Mouse (Mus musculus): Measurements from ENCODE around the gene Lig4. TPM values are rescaled to one million over a fixed set of nuclear protein-coding genes. Genes with fewer than 3 reads are reported as not detected.

Lig4 gene
- 1 to 10 TPM; 3.3 to 5.0 TPM for polyA plus RNA-seq (2017; shearing (Covaris generic))

- peak; percentile 61 for ATAC-seq
Measured at GRCm38 (mm10) chr8:9977573-9978314, at the start of gene Lig4, which contains the start of gene Abhd13. Gene Lig4 (minus strand): TSS chr8:9977686. Gene Abhd13 (plus strand): TSS chr8:9977707.

DNA sequence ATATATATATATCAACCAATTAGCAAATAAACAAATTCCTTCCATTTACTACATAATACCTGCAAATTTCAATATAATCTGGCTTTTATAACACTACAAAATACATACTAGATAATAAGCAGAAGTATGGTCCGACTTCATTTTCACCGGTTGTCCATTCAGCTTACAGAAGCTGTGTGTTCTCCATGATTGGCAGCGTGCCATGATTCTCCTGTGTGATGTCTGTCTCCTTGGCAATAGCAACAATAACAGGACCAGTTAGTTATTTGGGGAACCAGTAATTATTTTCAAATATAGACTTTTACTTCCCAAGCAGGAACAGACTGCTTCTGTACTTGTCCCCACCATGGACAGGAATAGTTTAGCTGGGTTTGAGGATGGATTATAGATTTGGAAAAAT is 39.7 kb upstream of the Lig4 start:
- ATAC-seq, result no peak

GRCm38 (mm10) chr8:10016252-10016651 is 38.8 kb upstream of the Lig4 start:
- no peak for ATAC-seq

DNA sequence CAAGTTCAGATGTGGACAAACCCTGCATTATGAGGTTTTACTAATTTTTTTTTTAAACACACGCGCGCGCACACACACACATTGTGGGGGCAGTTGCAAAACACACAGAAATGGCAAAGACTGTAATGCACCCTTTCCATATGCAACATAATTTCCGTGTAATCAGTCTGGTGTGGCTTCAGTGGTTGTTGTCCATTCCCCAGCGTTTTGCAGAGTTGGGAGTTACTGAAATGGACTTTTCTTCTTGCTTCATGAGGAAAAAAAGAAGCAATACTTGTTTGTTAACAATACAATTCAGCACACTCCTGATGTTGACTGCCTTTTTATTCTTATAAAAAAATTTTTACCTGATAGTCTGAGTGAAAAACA is 30.2 kb upstream of the Lig4 start:
- no peak for ATAC-seq

GRCm38 (mm10) chr8:10006986-10007659 is 29.6 kb upstream of the Lig4 start:
- ATAC-seq, result no peak

DNA sequence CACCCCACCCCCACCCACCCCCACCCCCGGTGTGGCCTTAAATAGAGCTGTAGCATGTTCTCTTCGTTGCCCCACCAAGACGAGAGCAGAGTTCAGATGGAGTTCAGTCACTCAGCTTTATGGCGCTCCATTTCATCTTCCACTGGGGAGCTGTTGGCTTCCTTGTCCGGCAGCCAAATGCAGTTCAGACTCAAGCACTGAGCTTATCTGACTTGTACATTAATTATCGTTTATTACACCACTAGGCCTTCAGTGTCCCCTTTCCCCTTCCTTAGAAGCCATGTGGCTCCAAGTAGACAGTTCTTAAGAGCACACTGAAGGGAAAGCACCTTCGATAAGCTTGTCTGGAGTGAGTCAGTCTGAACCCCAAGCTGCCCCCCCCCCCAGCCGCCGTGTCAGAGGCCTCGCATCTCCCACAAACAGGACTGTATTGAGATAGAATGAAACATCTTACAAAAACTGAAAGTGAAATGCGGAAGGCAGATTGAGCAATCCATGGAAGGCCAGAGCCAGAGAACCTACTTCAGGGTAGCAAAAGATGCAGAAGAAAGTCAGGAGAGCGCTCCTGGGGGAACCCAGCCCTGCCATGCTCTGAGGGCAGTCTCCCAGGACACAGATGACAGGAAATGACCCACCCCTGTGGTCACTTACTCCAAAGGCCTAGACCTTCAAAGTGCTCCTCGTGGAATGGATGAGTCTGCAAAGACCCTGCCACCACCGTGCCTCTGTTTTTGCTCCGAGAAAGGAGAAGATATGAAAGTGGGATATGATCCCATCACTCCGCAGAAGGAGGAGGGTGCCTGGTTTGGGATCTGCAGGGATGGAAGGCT is 28.9 kb upstream of the Lig4 start, which contains the start of gene Tnfsf13b:
Gene Tnfsf13b, plus strand, starts transcription at position 312 of the 830 bp plus-strand sequence.
- peak; percentile 75 for ATAC-seq

DNA sequence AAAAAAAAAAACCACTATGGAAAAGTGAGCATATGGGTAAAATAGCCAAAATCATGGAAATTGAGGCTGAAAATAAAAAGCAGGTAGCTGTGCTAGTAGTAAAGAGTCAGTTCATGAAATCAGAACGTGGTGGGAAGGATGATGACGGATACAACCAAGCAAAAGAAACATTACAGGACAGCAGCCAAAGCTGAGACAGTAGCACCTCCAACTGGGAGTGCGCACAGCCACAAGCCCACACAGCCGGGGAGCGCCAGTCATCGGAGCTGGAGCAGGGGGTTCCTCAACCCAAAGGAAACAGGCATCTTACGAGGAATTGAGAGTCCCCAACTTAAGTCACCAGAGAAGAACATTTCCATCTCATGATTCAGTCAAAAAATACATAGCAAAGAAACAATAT is 26.6 kb upstream of the Lig4 start:
- ATAC-seq, result no peak

GRCm38 (mm10) chr8:9980188-9980587 is 2.7 kb upstream of the Lig4 start:
- ATAC-seq, result no peak

DNA sequence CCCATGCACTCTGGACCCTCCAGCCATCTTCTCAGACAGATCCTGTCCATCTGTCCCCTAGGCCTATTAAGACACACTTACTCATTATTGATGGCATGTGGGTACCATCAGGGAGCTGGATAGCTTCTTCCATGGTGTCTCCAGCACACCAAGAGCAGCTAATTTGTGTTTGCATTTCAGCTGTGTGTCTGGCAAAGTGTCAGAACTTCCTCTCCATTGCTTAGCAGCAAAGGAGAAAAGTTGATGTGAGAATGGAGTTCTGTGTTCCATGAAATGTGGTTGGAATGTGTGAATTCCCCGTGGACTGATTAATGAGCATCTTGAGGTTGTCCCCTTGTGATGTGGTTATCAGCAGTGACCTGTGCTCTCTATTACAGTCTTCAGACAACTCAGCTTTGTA is 2.3 kb upstream of the Lig4 start:
- no peak for ATAC-seq

DNA sequence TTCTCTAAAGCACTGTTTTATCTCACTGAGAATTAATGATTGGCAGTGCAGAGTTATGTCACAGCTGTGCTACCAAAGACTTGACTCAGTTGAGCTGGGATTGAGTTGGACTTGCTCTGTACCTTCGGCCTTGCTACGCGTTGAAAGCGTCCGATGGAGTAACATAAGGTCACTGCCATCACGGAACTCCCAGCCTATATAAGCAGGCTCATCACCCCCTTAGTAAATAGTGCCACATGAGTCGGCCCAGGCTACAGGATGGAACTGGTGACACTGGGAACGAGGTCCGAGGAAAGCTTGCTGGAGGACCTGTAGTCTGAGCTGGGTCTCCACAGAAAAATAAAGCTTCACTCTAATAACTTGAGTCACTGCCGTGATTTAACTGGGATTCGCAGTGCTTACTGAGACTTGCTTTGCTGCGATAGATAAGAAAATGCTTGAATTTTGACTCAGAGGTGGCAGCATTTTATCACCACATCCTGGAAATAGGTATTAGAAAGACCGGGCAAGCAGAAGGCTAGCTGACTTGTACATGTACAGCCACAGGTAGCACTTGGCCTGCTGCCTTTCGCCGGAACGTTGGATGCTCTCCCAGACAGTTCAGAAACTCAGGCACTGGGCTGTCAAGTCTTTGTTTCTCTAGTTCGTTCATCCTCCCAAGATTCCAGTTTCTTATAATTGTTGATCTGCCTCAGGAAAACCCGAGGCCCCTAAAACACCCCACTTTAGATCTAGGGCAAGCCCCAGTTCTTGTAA is 1.2 kb upstream of the Lig4 start:
- no peak for ATAC-seq

- no peak for ATAC-seq
Measured at GRCm38 (mm10) chr8:9977016-9977415, 470 bp downstream of the Lig4 start.

DNA sequence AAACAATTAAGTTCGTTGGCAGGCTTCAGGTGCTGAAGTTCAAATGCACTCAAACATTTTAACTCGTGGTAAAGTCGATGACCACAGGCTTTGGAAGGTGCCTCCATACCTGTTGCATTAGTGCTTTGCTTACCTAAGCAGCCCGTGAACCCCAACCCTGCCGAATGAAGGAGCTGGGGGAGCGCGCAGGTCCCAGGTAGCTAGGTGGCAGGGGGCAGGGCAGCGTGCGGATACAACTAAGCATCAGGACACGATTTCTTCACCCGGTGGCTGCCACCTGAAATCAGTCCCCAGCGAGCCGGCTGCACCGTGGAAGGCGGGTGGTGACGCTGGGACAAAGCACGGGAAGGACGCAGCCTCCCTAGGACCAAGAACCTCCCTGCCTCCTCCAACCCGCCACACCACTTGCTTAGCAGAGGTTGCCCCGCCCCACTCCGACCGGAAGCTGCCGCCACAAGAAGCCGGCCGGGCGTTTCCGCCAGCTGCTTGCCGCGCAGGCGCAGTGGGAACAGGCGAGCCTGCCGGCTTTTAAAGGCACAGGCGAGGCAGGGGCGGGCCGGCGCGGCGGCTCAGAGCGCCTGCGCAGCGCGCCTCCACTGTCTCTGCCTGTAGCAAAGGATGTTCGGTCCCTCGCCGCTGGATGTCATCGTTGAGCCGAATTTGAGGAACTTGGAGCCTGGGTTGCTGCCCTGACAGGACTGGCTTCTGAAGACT is 1.4 kb downstream of the Lig4 start:
- ATAC-seq, result peak; percentile 82

- ATAC-seq, result no peak
Measured at GRCm38 (mm10) chr8:9975276-9975675, 2.2 kb downstream of the Lig4 start.

GRCm38 (mm10) chr8:9971866-9972265 is 5.6 kb downstream of the Lig4 start:
- ATAC-seq, result no peak

GRCm38 (mm10) chr8:9959919-9960318 is 17.6 kb downstream of the Lig4 start:
- ATAC-seq, result no peak

DNA sequence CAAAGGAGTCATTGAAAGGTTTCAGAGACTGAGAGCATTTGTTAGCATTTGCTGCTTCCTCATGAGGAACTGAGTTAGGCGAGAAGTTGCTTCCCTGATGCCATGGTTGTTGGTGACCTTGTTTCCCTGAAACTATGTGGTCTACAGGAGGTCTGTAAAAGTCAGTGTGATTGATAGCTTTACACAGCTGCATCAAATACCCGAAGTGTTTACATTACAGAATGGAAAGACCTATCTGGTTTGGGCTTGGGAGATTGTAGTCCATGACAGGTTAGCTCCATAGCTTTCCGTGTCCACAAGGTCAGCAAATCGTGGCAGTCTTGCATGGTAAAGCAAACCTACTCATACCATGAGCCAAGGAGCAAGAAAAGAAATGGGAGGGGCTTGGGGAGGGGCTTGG is 19.1 kb downstream of the Lig4 start:
- no peak for ATAC-seq

DNA sequence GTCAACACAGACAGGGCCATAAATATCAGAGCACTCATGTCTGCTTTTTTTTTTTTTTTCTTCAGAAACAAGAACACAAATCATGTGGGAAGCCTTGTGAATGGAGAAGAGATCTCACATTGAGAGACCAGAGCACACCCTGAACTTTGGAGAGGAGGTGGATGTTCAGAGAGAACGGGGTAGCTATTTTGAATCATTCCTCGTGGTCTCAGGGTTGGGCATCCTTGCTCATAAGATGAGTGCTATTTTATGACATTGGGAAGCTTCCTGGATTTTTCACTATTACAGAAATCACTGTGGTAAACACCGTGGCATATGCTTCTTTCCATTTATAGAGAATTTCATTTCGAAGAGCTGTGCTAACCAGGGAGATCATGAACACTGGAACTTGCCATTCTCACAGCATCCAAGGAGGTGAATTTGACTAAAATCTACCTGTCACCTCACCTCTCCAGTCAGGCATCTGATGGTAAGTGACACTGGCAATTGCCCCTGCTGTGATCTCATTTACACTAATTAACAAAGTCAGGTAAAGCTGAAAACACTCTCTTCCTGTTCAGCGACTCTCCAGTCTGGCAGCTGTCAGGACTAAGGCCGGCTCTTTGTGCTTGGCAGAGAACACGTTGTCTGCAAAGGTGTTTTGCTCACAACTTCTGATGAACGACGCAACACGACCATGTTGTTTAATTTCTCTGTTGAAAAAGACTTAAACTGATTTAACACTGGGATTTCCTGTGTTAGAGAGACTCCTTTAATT is 28.2 kb downstream of the Lig4 start:
- ATAC-seq, result no peak

GRCm38 (mm10) chr8:9935574-9935973 is 41.9 kb downstream of the Lig4 start:
- ATAC-seq, result no peak

- peak; percentile 29 for ATAC-seq
Measured at GRCm38 (mm10) chr8:9934891-9935565, 42.5 kb downstream of the Lig4 start.

GRCm38 (mm10) chr8:9932711-9933110 is 44.8 kb downstream of the Lig4 start:
- ATAC-seq, result no peak
